Mouse (Mus musculus): Measurements from ENCODE around the gene Psmd13. TPM values are rescaled to one million over a fixed set of nuclear protein-coding genes. Genes with fewer than 3 reads are reported as not detected.

Psmd13 gene
- polyA plus RNA-seq, 1 experiment from 2014 or later, result 155 TPM

GRCm38 (mm10) chr7:140912293-140912692 is 30.5 kb downstream of the Psmd13 start:
- Histone ChIP-seq H3K27me3 (ENCODE audit: control insufficient read depth, insufficient read depth, low read length) (no peaks in the 10 kb centered on the region), H3K4me1 (ENCODE audit: control insufficient read depth, insufficient read depth, low read length) (0 out of 2 replicates have a peak, but pooled peaks cover 3% of the 10 kb centered on the region), H3K4me3 (ENCODE audit: low read depth, low read length) (no peak overlapping the region), H3K4me2 (ENCODE audit: low read depth, low read length) (no peak overlapping the region), H3K9me3 (ENCODE audit: control insufficient read depth, low read length) (no peaks in the 10 kb centered on the region), H3K27ac (ENCODE audit: low read depth, low read length) (no peak overlapping the region), H3K9ac (replicated peaks; ENCODE audit: low read depth, low read length) (no peak overlapping the region), H3K36me3 (ENCODE audit: control insufficient read depth, insufficient read depth, low read length) (no peaks in the 10 kb centered on the region)
- 73% methylated on average over 3 of the region's 3 CpGs for WGBS
- no peak for ATAC-seq (ENCODE audit: low read depth)

DNA sequence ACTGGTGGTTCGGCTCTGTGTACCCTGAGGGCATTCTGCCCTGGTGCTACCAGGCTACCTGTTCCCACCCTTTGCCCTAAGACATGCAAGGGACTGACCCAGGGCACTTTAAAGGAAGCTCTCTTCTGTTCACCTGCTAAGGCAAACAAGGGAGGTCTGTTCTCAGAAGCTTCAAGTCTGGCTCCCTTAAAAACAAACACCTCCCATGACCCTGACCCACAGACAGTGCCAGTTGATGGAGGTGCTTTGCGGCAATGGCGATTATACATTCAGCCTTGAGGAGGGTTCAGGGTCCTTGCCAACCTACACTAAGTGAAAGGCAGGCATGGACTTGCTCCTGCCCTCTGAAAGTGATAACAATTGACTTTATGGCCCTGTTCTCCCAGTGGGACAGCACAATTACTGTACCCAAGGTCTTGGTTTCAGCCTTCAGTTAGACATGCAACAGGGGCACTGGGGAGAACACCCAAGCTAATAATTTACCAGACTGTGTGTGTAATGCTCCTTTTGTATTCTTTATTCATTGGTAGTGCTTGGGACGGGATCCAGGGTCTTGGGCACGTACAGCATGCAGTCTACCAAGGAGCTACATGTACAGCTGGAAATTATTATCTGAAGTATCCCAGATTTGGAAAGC is 31.2 kb downstream of the Psmd13 start:
- Histone ChIP-seq H3K4me2 (ENCODE audit: low read depth, low read length) (no peak overlapping the region), H3K27me3 (ENCODE audit: control insufficient read depth, insufficient read depth, low read length) (no peaks in the 10 kb centered on the region), H3K4me1 (ENCODE audit: control insufficient read depth, insufficient read depth, low read length) (0 out of 2 replicates have a peak, but pooled peaks cover 3% of the 10 kb centered on the region), H3K9ac (replicated peaks; ENCODE audit: low read depth, low read length) (no peak overlapping the region), H3K9me3 (ENCODE audit: control insufficient read depth, low read length) (no peaks in the 10 kb centered on the region), H3K27ac (ENCODE audit: low read depth, low read length) (no peak overlapping the region), H3K4me3 (ENCODE audit: low read depth, low read length) (no peak overlapping the region), H3K36me3 (ENCODE audit: control insufficient read depth, insufficient read depth, low read length) (no peaks in the 10 kb centered on the region)
- WGBS, result 54% methylated on average over 5 of the region's 5 CpGs
- ATAC-seq (ENCODE audit: low read depth), result no peak

- 90% methylated on average over 8 of the region's 8 CpGs for WGBS
- no peak overlapping the region for H3K27ac ChIP-seq (ENCODE audit: low read depth, low read length)
- no peaks in the 10 kb centered on the region for H3K4me1 ChIP-seq (ENCODE audit: control insufficient read depth, insufficient read depth, low read length)
- H3K9me3 ChIP-seq (ENCODE audit: control insufficient read depth, low read length), result no peaks in the 10 kb centered on the region
- ATAC-seq (ENCODE audit: low read depth), result no peak
- no peak overlapping the region for H3K4me2 ChIP-seq (ENCODE audit: low read depth, low read length)
- H3K36me3 ChIP-seq (ENCODE audit: control insufficient read depth, insufficient read depth, low read length), result no peaks in the 10 kb centered on the region
- no peak overlapping the region for H3K4me3 ChIP-seq (ENCODE audit: low read depth, low read length)
- no peaks in the 10 kb centered on the region for H3K27me3 ChIP-seq (ENCODE audit: control insufficient read depth, insufficient read depth, low read length)
- no peak overlapping the region for H3K9ac ChIP-seq (replicated peaks; ENCODE audit: low read depth, low read length)
Observed at GRCm38 (mm10) chr7:140914031-140914690, 32.4 kb downstream of the Psmd13 start.

DNA sequence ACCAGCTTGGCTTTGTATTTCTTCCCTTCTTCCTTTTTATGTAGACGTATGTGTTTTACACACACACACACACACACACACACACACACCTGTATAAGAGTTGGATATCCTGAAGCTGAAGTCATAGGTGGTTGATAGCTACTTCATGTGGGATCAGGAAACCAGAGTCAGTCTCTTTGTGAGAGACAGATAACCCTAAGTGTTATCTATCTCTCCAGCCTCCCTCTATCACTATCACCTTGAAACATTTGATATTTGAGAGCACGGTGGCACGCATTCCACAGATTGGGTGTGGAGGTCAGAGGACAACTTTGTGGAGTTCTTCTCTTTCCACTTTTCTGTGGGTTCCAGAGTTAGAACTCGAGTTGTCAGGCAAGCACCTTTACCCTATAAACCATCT is 38.1 kb downstream of the Psmd13 start:
- WGBS, result 85% methylated on average over 4 of the region's 4 CpGs
- Histone ChIP-seq H3K4me2 (ENCODE audit: low read depth, low read length) (no peak overlapping the region), H3K9ac (replicated peaks; ENCODE audit: low read depth, low read length) (no peak overlapping the region), H3K4me1 (ENCODE audit: control insufficient read depth, insufficient read depth, low read length) (peaks cover 8% of the 10 kb centered on the region; the same call in 1 of the 2 replicates), H3K9me3 (ENCODE audit: control insufficient read depth, low read length) (no peaks in the 10 kb centered on the region), H3K36me3 (ENCODE audit: control insufficient read depth, insufficient read depth, low read length) (no peaks in the 10 kb centered on the region), H3K27me3 (ENCODE audit: control insufficient read depth, insufficient read depth, low read length) (peaks cover 40% of the 10 kb centered on the region), H3K4me3 (ENCODE audit: low read depth, low read length) (no peak overlapping the region), H3K27ac (ENCODE audit: low read depth, low read length) (no peak overlapping the region)
- ATAC-seq (ENCODE audit: low read depth), result no peak

GRCm38 (mm10) chr7:140920418-140921029 is 38.8 kb downstream of the Psmd13 start, which contains the start of gene Nlrp6:
Gene Nlrp6 (plus strand): TSS chr7:140920902.
- Histone ChIP-seq H3K4me2 (ENCODE audit: low read depth, low read length) (no peak within 1 kb of the TSS), H3K9ac (replicated peaks; ENCODE audit: low read depth, low read length) (no peak within 1 kb of the TSS), H3K9me3 (ENCODE audit: control insufficient read depth, low read length) (no peaks in the 10 kb centered on the region), H3K27me3 (ENCODE audit: control insufficient read depth, insufficient read depth, low read length) (peaks cover 40% of the 10 kb centered on the region), H3K4me1 (ENCODE audit: control insufficient read depth, insufficient read depth, low read length) (peaks cover 8% of the 10 kb centered on the region; the same call in 1 of the 2 replicates), H3K36me3 (ENCODE audit: control insufficient read depth, insufficient read depth, low read length) (no peaks in the 10 kb centered on the region), H3K27ac (ENCODE audit: low read depth, low read length) (no peak within 1 kb of the TSS), H3K4me3 (ENCODE audit: low read depth, low read length) (no peak within 1 kb of the TSS)
- 84% methylated on average over 8 of the region's 8 CpGs for WGBS
- ATAC-seq (ENCODE audit: low read depth), result no peak

DNA sequence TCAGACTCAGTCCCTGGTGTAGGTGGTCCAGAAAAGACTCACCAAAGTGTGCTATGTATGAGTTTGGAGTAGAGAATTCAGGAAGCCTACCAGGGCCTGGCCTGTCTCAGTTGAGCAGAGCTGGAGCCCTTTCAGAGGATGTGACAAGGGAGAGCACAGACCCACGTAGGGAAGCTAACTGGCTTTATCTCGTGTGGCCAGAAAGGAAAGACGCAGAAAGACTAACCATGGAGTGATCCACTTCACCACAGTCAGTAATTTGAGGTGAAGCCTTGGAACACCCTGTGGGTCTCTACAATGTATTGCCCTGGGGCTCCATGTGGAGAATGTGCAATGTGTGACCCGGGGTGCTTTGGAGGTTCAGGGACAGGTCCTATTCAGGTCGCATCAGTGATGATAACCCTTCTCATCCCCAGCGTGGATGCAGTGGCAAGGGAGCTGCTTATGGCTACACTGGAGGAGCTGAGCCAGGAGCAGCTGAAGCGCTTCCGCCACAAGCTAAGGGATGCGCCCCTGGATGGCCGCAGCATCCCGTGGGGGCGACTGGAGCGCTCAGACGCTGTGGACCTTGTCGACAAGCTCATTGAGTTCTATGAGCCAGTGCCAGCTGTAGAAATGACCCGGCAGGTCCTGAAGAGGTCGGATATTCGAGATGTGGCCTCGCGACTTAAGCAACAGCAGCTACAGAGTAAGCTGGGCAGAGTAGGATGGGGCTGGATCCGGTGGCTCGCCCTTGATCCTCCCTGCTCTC is 39.6 kb downstream of the Psmd13 start:
- no peak for ATAC-seq (ENCODE audit: low read depth)
- Histone ChIP-seq H3K4me1 (ENCODE audit: control insufficient read depth, insufficient read depth, low read length) (peaks cover 8% of the 10 kb centered on the region; the same call in 1 of the 2 replicates), H3K27me3 (ENCODE audit: control insufficient read depth, insufficient read depth, low read length) (peaks cover 40% of the 10 kb centered on the region), H3K9ac (replicated peaks; ENCODE audit: low read depth, low read length) (no peak overlapping the region), H3K4me2 (ENCODE audit: low read depth, low read length) (no peak overlapping the region), H3K4me3 (ENCODE audit: low read depth, low read length) (no peak overlapping the region), H3K27ac (ENCODE audit: low read depth, low read length) (no peak overlapping the region), H3K36me3 (ENCODE audit: control insufficient read depth, insufficient read depth, low read length) (no peaks in the 10 kb centered on the region), H3K9me3 (ENCODE audit: control insufficient read depth, low read length) (no peaks in the 10 kb centered on the region)
- 26% methylated on average over 22 of the region's 22 CpGs for WGBS

DNA sequence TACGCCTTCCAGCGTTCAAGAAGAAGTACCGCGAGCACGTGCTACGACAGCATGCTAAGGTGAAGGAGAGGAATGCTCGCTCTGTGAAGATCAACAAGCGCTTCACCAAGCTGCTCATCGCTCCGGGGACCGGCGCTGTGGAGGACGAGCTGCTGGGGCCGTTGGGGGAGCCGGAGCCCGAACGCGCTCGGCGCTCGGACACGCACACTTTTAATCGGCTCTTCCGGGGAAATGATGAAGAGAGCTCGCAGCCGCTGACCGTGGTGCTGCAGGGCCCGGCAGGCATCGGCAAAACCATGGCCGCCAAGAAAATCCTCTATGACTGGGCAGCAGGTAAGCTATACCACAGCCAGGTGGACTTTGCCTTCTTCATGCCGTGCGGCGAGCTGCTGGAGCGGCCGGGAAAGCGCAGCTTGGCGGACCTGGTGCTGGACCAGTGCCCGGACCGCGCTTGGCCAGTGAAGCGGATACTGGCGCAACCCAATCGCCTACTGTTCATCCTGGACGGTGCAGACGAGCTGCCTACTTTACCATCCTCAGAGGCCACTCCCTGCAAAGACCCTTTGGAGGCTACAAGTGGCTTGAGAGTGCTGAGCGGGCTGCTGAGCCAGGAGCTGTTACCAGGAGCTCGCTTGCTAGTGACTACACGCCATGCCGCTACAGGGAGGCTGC is 40.8 kb downstream of the Psmd13 start:
- peak overlapping the region; percentile 30 for H3K4me3 ChIP-seq (ENCODE audit: low read depth, low read length)
- peak overlapping the region; percentile 69 for H3K4me2 ChIP-seq (ENCODE audit: low read depth, low read length)
- ATAC-seq (ENCODE audit: low read depth), result 0 out of 2 replicates have a peak, but pooled peaks have one; percentile 46
- WGBS, result 0% methylated on average over 49 of the region's 49 CpGs
- H3K27ac ChIP-seq (ENCODE audit: low read depth, low read length), result no peak overlapping the region
- H3K9me3 ChIP-seq (ENCODE audit: control insufficient read depth, low read length), result no peaks in the 10 kb centered on the region
- H3K27me3 ChIP-seq (ENCODE audit: control insufficient read depth, insufficient read depth, low read length), result peaks cover 40% of the 10 kb centered on the region
- no peak overlapping the region; the same call in 1 of the 2 replicates for H3K9ac ChIP-seq (replicated peaks; ENCODE audit: low read depth, low read length)
- H3K4me1 ChIP-seq (ENCODE audit: control insufficient read depth, insufficient read depth, low read length), result peaks cover 8% of the 10 kb centered on the region; the same call in 1 of the 2 replicates
- no peaks in the 10 kb centered on the region for H3K36me3 ChIP-seq (ENCODE audit: control insufficient read depth, insufficient read depth, low read length)

DNA sequence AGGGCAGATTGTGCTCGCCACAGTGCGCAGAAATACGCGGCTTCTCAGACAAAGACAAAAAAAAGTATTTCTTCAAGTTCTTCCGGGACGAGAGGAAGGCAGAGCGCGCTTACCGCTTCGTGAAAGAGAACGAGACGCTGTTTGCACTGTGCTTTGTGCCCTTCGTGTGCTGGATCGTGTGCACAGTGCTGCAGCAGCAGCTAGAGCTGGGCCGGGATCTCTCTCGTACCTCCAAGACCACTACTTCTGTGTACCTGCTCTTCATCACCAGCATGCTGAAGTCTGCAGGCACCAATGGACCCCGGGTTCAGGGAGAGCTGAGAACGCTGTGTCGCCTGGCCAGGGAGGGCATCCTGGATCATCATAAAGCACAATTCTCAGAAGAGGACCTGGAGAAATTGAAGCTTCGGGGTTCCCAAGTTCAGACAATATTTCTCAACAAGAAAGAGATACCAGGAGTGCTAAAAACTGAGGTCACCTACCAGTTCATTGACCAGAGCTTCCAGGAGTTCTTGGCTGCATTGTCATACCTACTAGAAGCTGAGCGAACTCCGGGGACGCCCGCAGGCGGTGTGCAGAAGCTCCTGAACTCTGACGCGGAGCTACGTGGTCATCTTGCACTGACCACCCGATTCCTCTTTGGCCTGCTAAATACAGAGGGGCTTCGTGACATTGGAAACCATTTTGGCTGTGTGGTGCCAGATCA is 41.5 kb downstream of the Psmd13 start:
- H3K4me3 ChIP-seq (ENCODE audit: low read depth, low read length), result peak overlapping the region; percentile 30
- no peak overlapping the region for H3K9ac ChIP-seq (replicated peaks; ENCODE audit: low read depth, low read length)
- peaks cover 40% of the 10 kb centered on the region for H3K27me3 ChIP-seq (ENCODE audit: control insufficient read depth, insufficient read depth, low read length)
- no peak overlapping the region for H3K27ac ChIP-seq (ENCODE audit: low read depth, low read length)
- no peak for ATAC-seq (ENCODE audit: low read depth)
- 21% methylated on average over 30 of the region's 30 CpGs for WGBS
- H3K36me3 ChIP-seq (ENCODE audit: control insufficient read depth, insufficient read depth, low read length), result no peaks in the 10 kb centered on the region
- H3K9me3 ChIP-seq (ENCODE audit: control insufficient read depth, low read length), result no peaks in the 10 kb centered on the region
- peaks cover 8% of the 10 kb centered on the region; the same call in 1 of the 2 replicates for H3K4me1 ChIP-seq (ENCODE audit: control insufficient read depth, insufficient read depth, low read length)
- peak overlapping the region; percentile 69 for H3K4me2 ChIP-seq (ENCODE audit: low read depth, low read length)

Measured in neural tube, embryonic 14.5 days (tissue).